Mouse (Mus musculus) spleen, embryonic (tissue): ENCODE measurements around the gene Mgll.

Experiments used
- CTCF ChIA-PET: fragments of 350-600 bp; sonication (Branson Sonifier 250); formaldehyde crosslinking; loops from one replicate; lab custom pipeline; 2022; lab: Charles Lee

The Mgll gene

DNA sequence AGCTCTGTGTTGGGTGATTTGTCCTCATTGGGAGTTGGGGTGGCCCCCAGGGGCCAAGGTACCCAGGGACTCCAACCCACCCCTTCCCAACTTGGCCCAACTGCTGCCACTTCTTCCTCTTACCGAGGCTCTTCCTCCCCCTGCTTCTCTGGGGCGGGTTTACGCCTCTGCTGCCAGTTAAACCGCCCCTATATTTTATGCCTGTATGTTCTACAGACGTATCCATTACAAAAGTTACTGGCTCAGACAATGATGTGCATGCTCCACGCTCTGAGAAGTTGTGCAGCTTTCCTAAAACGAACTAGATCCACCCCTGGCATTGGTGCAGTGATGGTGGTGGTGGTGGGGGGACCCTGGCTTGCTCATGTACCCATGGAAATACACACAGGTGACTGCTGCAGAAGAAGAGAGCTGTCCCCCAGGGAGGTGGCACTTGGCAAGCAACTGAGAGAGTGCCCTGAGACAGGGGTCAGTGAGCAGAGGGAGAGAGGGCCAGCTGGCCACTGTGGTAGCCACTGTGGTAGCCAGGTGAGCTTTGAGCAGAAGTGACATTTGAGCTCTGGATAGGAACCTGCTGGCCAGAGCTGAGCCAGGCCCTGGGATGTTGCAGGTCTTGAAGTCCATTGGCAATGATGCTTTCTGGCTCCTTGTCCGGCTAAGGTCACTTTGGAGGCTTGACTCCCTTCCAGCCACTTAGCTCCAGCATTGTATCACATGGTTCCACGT, 18.2 kb downstream of the Mgll start:
- CTCF ChIA-PET = interaction anchor here (0.6 kb wide), 1 partner anchor 167 kb away, joined by 3 read pairs; no protein-coding TSS in a partner anchor

DNA sequence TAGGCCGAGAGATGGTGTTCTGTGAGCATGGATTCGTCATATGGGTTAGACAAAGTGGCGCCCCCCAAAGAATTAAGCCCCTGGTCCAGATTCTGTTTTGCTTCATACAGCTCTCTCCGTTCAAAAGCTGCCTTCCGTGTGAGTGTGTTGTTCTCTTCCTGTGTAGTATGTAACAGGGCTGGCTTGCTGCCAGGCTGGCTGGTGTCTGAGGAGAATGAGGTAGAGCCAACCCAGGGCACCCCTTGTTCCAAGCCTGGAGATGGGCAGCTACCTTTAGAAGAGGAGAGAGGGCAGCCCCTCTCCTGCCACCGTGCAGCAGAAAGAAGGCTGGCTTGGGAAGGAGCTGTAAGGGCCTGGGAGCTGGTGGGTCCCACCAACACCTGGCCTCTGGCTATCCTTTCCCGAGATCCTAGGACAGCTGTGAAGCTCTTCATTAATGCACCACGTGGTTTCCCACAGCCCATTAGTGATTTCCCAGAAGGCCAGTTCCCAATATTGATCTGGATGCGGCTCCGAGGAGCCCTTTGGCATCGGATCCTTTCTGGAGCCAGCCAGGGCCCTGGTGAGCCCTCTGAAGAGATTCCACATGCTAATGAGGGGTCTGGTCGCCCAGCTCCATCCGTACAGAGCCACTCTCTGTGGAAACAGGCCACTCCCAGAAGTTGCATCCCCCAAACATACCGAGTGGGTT, 19.5 kb downstream of the Mgll start:
- CTCF ChIA-PET = interaction anchor here (0.9 kb wide), 1 partner anchor 13 kb away, joined by 4 read pairs; no protein-coding TSS in a partner anchor

DNA sequence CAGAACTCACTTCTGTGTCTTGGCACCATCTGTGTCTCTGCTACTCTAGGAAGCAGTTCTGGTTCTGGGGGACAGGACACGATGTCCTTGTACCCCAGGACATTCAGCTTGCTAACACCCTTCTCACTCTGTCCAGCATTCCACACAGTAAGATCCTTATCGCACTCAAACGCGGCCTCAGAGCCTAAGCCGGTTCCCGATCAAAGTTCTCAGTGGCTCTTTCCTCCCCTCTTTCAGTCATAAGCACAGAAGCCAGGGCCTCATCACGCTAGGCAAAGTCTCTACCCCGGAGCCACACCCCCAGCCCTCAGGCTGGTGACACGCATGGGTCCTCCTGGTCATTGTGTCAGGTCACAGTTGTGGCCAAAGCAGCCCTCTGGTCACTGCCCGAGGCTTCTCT, 20.8 kb downstream of the Mgll start:
- CTCF ChIA-PET = no interaction called here

DNA sequence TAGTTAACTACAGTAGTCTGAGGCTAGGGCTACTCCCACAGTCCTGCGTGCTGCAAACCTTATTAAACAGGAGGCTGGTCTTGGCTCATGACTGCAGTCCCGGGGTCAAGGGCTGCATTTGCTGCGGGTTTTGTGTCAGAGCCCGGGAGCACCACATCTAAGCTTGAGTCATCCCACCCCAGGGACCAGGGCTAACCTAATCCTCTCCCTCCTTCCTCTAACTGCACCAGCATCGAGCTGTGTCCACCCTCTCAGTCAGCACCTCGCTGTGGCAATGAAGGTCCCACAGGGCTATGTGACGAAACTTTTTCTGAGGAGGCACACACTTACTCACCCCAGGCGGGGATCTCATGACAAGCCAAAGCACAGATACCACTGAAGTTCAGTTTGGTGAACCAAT, 22.1 kb downstream of the Mgll start:
- CTCF ChIA-PET = interaction anchor here (0.6 kb wide), 1 partner anchor 632 kb away, joined by 6 read pairs; no protein-coding TSS in a partner anchor

DNA sequence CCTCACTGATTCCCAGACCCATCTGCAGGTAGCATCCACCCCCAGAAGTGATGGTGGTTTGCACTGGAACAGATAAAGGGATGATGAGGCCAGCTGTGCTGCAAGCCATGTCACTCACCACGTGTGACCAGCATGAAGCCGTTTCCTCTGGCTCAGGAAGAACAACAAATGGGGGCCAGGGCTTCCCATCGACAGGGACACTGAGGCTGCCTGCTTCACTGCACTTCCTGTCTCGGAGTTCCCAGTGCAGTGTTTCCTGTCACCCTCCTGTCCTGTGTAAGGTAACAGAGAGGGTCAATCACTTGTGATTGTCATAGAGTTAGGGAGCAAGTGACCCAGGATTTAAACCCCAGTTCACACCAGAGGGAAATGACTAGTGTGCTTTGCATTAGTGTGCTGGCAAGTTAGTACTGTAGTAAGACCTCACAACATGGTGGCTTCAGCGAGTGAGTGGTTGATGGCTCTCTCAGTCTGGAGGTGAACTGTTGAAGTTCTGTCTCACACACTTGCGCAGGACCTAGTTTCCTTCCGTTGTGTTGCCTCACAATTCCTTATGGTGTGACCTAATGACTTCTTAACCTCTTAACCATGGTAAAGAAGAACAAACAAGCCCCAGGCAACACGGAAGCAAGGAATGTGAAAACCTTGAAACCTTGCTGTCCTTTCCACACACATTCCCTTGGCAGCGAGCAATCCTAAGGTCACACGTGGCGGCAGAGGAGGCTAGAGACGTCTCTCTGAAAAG, 23.3 kb downstream of the Mgll start:
- CTCF ChIA-PET = interaction anchor here (1.0 kb wide), 1 partner anchor 10 kb away, joined by 3 read pairs; no protein-coding TSS in a partner anchor

DNA sequence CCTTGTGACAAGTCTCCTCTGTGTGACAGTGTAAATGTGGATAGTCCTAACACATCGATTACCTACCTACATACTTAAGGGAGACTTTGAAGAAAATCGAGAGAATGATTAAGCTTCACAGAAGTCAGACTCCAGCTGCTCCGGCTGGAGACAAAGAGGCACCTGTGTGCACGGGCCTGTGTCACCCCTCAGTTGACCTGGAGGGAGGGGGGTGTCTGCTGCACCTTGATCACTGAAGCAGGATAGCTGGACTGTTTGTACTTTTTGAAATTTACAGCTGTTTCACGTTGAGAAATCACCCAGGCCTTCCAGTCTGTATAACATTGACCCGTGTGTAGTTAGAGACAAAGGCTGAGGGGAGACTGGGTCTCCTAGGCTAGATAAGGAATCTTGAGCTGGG, 26.7 kb downstream of the Mgll start:
- CTCF ChIA-PET = interaction anchor here (0.5 kb wide), 1 partner anchor 271 kb away, joined by 5 read pairs; no protein-coding TSS in a partner anchor

DNA sequence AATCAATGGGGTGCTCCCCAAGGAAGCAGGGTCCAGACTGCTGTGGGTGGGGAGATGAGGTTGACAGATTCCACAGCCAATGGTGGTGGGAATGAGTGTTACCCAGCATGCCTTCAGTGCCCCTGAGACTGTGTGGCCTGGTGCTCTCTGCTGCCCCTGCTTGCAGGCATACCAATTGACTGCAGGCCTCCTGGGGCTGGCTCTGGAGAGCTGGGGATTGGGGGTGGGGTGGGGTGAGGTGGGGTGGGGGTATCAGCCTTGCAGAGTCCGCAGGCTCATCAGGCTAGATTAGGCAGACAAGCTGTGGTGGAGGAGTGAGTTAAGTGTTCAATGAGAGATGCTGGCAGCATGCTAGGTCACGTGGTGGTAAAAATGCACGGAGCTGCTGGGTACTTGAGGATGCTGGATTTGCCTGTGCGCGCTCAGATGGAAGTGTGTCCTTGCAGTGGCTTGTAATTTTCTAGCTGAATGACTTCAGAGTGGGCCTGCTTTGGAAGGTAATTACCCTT, 28.6 kb downstream of the Mgll start:
- CTCF ChIA-PET = no interaction called here

DNA sequence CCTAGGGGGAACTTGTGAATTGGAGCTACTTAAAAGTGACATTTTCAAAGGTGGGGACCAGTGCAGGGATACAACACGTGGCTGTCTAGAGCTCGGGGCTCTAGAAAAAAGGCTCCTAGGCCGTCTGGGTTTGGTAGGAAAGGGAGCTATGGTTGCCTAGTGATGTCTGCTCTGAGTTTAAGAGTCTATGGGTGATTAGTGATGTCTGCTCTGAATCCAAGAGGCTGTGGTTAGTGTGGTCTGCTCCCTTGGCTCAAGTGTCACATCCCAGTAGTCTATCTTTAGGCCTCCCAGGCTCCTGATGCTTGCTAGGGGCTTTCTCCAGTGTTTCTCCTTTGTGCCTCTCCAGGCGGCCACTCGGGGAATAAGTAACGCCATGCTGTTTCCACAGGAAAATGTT, 29.4 kb downstream of the Mgll start:
- CTCF ChIA-PET = no interaction called here

DNA sequence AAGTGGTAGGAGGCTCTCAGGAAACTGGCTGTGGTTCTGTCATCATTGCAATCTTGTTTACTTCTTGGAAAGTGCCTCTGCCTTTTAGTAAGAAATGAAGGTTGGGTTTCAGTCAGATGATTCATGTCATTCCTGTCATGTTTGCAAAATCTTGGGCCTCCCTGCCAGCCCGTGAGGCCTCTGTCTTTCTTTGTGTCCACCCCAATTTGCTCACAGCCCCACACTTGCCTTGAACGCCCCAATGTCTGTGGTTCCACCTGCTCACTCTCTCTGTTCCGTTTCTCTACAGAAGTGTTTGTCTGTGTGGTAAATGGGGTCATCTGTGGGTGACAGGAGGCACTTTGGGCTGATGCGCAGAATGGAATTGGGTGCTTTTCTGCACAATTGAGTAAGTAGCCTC, 32.8 kb downstream of the Mgll start:
- CTCF ChIA-PET = no interaction called here

DNA sequence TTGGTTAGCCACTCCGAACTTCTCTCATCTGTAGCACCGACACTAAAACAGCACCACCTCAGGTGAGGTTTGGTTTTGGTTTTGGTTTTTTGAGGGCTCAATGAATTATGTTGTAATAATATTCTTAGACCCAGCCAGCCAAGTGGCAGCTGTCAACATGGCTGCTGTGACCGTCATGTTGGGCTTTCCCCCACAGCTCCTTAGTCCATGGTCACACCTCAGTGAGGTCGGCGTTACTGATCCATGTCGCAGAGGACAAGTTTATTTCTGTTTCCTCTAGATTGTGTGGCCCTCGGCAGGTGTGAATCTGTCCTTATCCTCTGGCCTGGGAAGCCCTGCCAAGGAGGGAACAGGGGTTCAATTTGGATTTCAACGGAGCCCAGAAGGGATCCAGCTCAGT, 33.9 kb downstream of the Mgll start:
- CTCF ChIA-PET = no interaction called here

DNA sequence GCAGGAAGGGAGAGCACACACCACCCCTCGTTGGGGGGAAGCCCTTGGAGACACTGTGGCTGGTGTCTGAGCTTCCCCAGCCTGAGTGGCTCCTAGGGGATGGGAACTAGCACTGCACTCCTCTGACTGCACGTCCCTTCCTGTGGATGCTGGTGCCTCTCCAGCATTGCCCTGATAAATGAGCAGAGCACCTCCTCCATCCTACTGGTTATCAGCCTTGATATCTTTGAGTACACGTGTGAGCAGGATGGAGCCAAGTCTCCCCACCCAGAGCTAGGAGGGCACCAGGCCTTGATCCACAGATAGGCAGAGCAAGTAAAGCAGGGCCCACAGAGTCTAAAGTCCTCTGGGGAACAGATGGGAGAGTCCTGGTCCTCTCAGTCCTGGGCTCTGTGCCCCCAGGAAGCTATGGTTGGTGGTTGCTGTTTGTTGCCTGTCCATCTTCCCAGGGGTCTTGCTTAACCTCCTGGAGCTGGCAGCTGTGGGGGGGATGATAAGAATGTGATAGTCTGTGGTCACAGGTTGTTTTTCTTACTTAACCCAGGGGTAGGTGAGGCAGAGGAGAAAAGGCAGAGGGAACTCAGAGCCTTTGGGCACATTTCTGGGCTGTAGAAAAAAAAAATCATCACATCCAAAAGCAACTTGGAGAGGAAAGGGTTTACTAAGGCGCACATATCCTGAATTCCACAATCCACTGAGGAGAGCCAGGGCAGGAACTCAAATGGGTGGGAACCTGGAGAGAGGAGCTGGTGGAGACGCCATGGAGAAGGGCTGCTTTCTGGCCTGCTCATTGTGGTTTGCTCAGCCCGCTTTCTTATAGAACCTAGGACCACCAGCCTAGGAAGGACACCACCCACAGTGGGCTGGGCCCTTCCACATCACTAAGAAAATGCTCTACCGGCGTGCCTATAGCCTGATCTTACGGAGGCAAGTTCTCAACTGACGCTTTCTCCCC, 34.6 kb downstream of the Mgll start:
- CTCF ChIA-PET = interaction anchor here (0.6 kb wide), 1 partner anchor 158 kb away, joined by 3 read pairs; no protein-coding TSS in a partner anchor

DNA sequence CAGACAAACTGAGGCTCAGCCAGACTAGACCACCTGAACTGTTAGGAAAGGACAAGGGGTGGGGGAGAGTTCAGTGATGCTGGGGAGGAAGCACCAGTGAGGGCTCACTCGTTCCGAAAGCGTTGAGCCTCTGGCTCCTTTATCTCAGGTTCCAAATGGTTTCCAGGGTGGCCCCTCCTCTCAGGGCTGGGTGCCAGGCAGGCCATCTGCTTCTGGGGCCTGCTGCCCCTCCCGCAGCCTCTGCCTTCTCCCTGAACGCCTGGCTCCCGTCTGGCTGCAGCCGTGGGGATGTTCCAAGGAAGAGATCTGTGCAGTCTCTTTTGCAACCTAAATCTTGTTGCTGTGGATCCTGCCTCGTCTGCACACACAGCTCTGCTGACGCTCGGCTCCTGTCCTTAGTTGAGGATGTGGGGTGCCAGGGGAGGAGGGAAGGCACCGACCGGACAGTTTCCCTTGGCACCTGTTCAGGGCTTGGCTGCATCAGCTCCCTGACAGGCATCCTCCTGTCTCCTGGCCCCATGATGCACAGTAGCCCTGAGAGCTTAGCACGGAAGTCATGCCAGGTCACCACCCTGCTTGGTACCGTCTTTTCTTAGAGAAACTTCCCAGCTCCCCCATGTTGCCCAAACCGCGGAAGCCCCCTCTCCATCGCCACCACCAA, 35.7 kb downstream of the Mgll start:
- CTCF ChIA-PET = interaction anchor here (0.6 kb wide), 1 partner anchor 159 kb away, joined by 3 read pairs; no protein-coding TSS in a partner anchor

DNA sequence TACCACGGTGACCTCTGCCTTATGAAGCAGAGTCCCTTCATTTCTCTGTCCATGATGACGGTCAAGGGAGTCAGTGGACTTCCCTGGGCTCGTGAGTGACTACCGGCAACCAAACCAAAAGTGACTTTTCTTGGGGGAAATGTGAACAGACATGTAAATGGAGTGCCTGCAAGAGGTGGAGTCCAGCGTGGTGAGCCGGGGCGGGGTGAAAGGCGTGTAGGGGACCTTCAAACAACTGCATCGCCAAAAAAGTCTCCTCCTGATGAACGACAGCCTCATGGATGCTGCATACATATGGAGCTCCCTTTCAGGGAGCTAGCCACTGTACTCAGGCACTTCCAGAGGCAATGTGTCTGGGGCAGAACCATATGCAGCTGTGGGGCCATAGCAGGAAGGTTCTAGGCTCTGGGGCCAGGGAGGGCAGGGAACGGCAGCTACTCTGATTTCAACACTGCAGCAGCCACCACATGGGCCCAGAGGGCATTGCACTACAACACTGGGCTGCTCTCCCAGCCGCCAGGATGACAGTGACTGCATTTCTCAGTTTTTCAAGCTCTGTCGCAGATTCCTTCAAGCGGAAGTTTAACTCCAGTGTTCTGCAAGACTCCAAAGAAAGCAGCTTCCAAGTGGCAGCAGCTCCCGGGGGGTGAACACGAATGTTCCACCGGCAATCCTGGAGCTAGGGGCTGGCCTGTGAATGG, 36.9 kb downstream of the Mgll start:
- CTCF ChIA-PET = no interaction called here

DNA sequence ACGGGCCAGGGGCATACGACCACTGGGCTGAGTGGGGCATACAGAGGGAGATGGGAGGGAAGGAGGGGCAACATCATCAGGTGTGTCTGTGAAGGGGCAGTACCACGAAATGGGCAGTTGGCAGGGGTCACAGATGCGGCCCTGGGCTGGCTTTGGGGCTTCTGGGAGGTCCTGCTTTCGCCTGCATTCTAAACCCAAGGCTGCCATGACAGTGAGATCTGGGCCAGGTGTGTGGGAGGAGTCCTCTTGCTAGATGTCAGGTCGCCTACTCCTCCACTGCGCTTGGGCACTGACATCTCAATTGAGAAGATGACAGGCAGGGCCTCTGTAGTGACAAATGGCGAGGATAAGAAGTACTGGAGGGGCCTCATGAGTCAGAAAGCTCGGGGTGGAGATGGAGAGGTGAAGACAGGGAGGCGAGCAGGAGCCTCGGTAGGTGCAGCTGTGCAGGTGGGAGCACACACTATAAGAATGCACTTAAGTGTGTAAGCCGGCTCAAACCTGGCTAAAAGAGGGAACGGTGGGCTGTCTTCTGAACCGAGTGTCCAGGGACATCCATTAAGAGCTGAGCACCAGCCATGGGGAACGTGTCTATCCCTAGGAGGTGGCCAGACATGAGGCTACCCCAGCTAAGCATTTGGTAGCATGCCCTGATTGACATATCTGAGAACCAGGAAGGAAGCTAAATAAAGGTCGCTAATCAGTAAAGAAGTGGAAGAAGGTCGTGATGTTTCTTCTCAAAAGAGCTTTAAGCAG, 37.6 kb downstream of the Mgll start:
- CTCF ChIA-PET = interaction anchor here (0.6 kb wide), 1 partner anchor 12 kb away, joined by 4 read pairs; no protein-coding TSS in a partner anchor

DNA sequence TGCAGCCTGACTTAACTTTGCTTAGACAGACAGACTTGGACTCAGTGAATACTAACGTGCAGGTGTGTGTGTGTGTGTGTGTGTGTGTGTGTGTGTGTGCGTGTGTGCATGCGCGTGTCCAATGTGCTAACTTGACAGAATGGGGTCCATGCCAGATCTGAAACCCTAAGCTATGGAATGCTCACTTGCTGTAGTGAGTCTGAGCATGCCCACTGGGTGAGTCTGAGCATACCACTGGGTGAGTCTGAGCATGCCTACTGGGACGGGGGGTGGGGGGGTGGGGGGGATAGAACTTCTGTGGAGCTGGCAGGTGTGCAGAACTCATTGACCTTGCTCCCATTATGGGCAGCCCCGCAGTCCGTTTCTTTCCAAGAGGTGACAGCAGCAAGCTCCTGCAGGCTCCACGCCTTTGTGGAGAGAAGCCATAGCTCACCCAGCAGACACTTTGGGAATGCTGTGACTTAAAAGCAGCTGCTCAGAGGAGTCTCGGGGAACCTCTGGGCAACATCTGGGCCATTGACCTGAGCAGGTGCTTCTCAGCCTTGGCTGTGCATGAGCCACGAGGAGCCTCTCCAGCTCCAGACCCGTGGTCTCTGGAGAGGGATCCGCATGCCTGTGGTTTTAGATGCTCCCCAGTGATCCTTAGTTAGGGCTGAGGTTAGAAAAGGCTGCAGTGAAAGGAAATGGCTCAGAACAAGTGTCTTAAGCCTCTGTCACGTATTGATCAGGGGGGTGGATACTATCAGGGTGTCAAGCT, 38.4 kb downstream of the Mgll start:
- CTCF ChIA-PET = interaction anchor here (0.6 kb wide), 1 partner anchor 11 kb away, joined by 4 read pairs; no protein-coding TSS in a partner anchor

DNA sequence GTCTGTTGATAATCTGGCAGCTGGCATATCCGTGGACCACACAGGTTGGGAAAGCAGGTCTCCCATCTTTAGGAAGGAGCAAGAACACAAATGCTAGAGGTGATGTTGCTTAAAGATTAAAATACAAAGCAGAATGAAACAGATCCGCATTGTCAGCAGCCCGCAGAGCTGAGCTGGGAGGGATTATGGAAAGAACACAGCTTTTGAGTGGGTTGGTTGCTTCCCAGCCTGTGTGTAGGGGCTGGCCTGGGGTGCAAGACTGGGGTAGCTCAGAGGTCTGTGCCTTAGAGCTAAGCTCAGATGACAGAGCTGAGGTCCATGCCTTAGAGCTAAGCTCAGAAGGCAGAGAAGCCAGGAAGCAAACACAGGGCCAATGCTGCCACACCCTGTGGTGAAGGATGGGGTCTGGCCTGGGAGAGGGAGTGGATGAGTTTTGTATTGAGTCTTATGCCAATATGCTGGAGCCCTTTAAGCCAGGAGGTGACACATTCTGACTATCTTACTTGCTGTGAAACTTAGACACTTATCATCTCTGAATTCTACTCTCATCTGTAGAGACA, 39.4 kb downstream of the Mgll start:
- CTCF ChIA-PET = no interaction called here

DNA sequence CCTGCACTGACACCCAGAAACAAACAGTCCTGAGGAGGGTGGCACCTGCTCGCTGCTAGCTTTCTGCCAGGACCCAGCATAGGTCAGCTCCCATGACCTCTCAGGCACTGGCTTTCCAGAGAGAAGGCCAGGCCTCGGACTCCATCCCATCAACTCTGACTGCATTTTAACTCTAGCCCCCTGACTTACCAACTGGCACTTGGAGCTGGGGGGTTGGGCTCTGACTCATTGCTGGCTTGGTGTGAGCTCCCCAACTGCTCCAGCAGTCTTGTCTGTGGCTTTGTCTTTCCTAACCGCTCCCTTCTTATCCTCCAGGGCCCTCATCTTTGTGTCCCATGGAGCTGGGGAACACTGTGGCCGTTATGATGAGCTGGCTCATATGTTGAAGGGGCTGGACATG, 40.1 kb downstream of the Mgll start:
- CTCF ChIA-PET = no interaction called here

DNA sequence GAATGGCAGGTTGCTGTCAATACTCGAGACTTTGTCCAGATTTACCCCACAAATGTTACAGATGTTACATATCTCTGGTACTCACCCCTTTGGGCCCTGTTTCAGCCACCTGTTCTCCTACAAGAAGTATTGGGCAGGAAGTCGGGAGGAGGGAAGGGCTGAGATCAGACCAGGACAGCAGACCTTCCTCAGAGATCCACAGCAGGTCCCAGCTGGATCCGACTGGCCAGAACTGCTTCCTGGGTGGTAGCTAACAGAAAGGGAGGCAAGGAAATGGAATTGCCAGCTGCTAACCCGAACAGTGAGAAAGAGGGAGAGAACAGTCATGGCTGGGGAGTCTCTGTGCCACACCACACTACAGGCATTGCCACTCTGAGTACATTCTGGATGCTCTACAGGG, 43.5 kb downstream of the Mgll start:
- CTCF ChIA-PET = no interaction called here
